Mouse (Mus musculus): ENCODE data around the gene Rhoh.
A peak's percentile ranks its signal among the peaks of the same experiment; 100 is the strongest.

The Rhoh gene

DNA sequence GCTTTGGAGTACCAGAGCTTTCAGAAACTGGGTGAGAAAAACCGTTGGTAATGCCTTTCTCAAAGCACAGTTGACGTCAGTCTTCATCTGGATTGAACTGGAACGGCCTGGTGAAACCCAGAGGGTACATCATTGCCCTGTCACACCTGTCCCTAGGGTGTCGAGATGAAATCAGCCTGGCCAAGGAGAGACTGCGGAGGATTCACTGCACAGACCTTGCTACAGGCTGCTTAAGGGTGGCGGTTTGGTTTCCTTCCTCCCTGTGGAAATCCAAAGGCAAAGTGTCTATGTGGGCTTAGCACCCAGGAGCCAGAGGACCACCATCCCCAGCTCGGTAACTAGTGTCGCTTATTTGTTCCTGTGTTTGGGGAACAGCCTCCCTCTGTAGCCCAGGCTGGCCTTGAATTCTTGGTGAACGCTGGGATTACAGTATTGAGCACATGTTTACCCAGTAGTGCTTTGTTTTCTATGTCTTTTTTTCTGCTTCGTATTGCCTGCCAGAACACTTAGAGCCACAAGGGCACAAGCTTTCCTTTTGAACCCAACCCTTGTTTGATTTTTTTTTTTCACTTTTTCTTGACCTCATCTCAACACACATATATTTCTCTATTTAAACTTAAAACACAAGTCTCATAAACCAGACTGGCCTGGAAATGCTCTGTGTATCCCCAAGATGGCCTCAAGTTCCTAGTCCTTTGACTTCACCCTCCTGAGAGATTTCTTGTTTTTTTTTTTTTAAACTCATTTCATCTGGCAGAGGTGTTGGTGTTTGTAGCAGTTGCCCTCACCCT lies at the start of gene Rhoh:
Gene Rhoh (plus strand): TSS at position 60 of the 791 bp plus-strand sequence.
- DNase-seq, result peak; percentile 66 to 68

DNA sequence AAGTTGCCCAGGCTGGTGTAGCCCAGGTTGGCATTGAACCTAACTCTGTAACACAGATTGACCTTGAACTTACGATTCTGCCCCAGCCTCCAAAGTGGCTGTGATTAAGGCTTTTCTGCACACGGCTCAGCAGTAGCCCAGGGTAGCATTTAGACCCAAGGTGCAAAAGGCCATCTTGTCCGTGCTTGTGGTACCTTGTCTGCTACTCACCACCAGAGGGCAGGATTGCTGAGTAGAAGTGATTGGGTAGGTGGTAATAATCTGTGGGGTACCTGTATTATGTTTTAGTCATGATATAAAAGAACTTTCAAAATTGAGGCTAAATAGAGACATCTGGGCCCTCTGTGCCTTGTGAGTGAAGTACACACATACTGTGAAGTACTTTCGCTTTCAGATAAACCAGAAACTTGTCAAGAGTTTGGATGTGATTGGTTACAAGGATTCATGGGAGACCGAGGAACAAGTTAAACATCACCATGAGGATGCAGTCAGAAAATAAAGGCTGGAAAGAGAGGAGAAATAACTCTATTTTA lies 37.3 kb upstream of the Rhoh start:
- peak; percentile 62 to 70 for DNase-seq

DNA sequence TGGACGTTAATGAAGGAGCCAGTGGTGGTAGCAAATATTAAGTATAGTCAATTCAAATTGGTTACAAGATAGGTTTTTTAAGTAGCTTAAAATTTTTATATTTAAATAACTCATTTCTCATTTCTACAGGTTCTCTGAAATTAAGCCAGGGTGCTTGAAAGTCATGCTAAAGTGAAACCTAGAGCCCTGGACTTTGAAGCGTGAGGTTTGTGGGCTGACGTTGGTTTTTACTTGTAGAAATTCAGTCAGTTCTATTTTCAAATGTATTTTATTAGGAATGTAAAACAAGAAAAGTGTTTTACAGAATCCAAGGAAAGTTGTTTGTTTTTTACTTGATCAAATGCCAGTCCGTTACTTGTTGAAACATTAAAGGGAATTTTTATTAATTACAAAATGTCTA lies 34.5 kb upstream of the Rhoh start:
- no peak for DNase-seq

DNA sequence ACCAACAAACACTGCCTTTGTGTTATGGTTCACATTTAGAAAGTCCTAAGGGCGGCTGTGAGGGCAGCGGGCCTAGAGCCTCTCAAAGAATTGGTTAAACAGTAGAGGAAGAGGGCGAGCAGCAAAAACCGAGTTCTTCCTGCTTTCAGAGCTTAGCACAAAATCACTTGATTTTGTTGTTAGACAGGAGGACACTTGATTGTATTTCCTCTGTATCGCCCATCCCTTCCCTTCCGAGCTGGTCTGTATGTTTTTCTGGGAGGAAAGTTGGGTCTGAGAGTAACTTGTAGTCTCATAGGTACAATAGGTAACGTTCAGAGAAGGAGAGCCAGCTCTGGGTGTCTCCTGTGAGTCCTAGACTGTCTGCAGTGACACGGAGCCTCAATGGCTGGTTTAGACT lies 33.9 kb upstream of the Rhoh start:
- DNase-seq, result peak in 1 of 2 experiments; percentile 28

DNA sequence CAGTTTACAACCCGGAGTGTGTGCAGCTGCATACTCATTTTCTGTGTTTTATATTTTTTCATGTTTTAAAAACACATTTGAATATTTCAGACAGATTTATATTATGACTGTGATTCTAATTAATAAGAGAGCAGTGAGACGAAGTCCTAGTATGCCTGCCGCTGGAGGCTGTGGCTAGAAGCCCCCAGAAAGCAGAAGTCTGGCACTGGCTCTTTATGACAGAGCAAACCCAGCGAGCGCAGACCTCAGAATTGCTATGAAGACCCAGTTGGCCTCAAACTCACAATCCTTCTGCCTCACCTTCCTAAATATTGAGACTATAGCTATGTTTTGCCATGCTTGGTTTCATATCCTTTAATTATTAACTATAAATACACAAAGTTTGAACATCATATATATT lies 32.8 kb upstream of the Rhoh start:
- no peak for DNase-seq

DNA sequence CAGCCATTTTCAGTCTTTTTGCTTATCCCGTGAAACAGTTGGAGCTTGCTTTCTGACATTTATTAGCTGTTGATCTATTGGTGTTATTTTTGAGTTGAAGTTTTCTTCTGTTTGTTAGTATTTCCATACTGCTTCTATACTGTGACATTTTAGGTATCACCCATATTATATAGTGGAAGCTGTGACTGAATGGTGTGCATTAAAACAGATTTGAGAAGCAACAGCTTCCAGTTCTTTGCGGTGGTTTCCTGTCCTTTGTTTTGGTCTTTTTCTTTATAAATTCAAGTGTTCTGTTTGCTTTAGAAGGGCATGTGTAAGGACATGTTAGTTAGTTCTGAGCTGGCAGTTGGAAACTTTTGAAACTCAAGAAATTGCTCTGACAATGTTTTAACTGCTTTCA lies 32.0 kb upstream of the Rhoh start:
- no peak for DNase-seq

DNA sequence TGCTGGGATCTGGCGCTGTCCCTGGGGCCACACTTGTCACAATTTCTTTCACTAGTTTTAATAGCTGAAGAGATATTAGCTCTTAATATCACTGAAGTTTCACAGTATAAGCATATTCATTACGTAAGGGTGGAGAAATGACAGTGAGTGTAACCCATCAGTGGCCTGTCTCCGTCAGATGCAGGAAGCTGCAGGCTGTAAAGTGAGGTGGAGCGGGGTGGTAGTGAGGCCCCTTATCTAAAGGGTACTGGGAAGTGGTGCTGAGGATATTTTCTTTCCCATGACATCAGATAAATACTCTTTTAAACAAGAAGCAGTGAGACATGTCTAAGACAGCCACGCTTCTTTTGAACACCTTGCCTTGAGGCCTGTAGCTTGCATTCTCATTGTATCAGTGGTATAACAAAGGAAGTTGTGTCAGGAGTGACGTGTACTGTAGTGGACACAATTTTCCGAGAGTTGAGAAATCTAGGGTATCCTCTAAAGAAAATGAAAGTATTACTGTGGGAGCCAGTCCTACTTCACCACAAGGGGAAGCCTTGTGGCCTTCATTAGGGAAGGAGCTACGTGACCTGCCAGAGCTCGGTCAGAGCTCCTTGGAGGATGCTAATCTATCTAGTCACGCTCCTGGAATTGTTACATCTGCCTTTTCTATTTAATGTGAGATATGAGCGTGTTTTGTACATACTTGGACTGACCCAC lies 28.9 kb upstream of the Rhoh start:
- no peak for DNase-seq

DNA sequence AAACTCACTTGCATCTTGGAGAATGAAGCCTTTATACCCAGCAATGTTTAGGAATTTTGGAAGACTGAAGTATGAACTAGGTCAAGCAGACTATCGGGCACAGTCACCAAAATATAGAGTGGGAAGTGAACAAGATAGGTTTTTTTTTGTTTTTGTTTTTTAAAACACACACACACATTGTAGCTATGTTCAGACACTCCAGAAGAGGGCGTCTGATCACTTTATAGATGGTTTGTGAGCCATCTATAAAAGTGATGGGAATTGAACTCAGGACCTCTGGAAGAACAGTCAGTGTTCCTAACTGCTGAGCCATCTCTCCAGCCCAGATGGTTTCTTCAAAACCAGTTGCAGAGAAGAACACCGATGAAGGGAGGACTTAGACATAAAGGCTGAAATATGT lies 27.9 kb upstream of the Rhoh start:
- no peak for DNase-seq

DNA sequence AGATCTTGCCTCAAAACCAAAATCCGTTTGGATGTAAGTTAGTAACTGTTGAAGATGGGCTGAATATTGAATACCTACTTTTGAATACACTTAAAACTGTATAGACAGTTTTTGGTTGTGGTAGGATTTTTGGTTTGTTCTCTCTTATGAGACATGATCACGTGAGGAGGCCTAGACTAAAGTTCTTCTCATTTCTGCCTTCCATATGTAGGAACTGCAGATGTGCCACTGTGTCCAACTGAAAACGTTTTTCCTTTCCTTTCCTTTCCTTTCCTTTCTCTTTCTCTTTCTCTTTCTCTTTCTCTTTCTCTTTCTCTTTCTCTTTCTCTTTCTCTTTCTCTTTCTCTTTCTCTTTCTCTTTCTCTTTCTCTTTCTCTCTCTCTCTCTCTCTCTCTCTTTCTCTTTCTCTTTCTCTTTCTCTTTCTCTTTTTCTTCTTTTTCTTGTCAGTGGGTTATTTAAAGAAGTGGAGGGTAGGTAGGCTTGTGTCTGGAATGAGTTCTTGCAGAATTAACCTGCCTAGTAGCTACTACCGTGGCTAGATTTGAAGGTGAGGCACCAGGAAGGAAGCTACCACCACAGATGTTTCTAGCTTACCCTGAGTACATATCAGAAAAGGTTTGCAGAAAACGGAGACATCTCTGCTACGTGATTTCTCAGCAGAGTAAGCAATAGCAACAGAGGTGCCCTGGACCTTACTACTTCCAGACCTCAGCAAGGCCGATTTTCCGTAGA lies 27.1 kb upstream of the Rhoh start:
- DNase-seq, result no peak

DNA sequence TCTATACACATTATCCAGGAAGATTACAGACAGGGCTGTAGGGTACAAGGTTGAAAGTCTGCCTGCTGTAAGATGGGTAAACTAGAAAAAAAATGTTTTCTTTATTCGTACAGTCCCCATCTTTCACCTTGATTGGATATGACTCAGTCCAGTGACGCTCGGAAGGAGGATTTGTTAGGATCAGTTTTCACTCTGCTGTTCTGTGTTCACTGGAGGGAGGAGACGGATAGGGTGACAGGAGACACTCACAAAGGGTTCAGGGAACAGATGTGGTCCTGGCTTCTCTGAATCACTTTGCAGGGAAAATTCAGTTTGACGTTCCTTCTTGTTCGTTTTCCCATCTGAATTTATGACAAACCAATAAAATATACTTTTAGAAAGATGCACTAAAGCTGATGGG lies 23.0 kb upstream of the Rhoh start:
- no peak for DNase-seq

DNA sequence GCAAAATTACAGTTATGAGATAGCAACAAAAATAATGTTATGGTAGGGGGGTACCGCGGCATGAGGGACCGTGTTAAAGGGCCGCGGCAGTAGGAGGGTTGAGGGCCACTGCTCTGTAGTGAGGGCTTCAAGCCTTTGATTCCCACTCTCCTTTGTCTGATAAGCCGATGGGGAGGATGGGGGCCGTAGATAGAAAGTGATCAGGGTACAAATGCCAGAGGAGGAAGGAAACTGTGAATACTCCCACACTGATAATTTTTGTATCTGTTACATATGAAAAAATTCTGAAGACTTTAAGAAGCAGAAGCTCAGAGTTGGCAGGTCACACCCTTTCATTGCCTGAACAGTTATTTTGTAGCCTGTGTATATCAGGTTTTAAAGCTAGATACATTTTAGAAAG lies 18.1 kb upstream of the Rhoh start:
- DNase-seq, result no peak

DNA sequence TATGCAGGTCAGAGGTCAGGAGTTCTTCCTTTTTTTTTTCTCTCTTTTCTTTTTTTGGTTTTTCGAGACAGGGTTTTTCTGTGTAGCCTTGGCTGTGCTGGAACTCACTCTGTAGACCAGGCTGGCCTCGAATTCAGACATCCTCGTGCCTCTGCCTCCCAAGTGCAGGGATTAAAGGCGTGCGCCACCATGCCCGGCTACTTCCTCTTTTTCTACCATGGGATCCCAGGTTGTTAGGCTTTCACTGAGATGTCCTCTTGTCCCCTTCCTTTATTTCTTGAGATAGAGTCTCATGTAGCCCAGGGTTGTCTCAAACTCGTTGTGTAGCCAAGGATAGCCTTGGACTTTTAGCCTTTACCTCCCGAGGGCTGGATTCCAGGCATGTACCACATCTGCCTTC lies 14.5 kb upstream of the Rhoh start:
- DNase-seq, result no peak

DNA sequence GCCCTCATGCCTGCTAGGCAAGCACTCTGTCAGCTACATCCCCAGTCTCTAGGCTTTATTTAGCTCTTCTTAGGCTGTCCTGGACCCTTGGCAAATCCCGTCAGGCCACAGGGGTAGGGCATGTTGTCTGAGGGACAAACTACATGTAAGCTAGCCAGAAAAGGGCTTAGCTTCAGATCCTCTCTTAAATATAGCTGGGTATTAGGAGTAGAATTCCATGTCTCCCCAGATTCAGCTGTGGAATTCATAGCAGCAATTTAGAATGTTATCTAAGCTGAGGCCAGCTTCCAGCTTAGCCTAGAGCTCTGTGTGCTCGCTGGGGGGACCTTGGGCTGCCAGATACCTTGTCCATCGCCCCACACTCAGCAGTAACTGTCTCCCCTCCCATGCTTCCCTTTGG lies 14.1 kb upstream of the Rhoh start:
- no peak for DNase-seq

DNA sequence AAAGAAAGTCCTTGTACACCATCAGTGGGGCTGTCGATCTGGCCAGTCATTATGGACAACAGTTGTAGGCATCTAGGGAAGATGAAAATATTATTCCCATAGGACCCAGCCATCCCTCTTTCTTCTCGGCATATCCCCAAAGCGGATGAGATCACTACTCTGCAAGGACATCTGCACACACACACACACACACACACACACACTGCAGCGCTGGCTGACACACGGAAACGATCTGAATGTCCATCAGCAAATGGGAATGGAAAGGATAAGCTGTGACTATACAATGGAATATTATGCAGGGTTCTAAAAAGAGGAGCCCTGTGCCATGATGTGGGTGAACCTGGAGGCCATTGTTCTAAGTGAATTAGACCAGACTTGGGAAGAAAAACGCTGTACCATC lies 13.4 kb upstream of the Rhoh start:
- DNase-seq, result no peak

DNA sequence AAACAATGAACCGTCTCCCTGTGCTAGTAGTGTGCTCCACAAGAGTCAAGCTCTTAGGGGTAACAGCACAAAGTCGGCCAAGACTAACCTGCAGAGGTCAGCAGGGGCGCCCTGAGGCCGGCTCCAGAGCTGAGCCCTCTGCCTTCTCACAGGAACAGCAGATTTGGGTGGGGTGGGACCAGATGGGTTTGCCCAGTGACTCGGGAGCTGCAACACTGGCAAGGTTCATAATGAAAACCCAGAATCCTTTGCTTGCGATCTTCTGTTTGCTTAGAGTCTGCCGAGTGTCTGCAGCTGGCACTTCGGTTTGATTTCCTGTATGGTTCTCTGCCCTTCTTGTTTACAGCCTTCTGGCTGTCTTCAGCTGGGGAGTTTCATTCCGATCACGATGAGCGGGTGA lies 10.2 kb upstream of the Rhoh start:
- DNase-seq, result peak; percentile 78 to 87

DNA sequence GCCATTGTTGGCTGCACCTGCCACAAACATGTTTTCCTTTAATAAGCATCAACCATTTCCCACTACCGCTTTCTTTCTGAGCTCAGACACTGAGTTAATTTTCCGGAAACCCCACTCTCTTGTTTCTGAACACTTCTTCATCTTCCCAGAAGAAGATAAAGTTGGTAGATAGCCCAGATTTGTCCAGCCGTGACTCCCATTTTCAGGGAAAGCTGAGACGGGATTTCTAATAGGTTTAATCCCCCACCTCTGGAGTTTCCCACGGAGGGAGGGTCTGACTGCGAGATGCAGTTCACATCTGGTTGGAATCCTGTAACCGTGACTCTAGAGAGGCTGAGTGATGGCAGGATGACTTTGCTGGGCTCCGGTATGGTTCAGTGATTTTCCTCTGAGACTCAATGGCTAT lies 6.2 kb upstream of the Rhoh start:
- DNase-seq, result no peak

DNA sequence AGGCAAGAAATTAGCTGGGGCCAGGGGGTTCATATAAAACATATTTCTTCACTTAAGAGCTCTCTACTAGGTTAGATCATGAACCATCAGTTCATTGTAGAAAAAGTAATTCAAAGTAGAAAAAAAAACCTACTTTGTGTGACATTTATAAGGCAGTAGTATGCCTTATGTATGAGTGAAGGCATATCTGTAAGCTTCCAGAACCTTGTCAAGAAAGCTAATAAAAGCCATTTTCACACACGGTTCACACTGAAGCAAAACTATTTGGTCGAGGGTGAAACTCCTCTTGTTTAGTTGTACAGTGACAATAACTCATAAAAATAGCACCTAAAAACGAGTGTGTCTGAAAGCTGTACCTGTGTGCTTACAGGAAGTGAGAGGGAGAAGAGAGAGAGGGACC lies 5.4 kb upstream of the Rhoh start:
- DNase-seq, result no peak

DNA sequence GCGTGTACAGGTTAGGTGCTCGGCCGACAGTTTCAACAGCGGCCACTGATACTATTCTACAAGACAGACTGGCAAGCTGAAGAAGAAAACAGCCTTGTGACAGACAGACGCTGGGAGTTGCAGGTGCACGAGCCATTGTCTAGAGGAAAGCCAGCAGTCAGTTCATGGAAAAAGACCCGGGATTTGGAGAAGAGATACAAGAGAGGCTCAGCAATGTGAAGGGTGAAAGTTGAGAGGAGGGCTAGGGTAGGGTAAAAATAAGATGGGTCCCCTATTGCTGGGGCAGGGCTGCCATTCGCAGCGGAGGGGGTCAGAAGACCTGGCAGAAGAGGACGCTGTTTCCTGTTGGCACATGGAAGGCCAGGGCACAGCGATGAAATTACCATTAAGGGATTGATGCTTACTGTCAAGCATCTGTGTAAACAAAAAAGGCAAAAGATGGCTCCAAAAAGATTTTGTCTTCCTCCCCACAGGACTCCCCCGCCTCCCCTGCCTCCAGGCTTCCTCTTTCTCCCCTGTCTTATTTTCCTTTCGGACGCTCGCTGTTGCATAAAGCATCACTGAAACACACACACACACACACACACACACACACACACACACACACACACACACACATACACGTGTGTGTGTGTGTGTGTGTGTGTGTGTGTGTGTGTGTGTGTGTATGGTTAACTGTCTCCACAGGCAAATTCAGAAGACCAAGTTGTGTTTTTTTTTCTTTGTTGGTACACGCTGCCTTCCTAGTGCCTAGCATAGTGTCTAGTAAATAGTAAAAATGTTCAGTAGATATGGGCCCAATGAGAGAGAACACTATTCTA lies 4.2 kb upstream of the Rhoh start:
- peak; percentile 52 to 55 for DNase-seq

DNA sequence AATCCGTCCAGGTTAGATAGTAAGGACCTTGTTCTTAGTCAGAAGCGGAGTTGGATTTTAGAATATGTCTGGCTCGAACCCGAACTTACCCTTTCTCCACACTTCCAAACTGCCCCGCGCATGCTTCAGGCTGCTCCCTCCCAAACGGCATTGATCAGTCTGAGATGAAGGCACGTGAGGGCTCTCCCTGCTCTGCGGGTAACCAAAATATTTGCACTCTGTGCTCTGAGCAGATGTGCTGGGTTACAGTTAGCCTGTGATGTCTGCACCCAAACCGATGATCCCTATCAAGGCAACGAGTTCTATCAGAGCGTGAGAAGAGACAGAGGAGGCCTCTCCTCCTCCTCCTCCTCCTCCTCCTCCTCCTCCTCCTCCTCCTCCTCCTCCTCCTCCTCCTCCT lies 3.1 kb upstream of the Rhoh start:
- DNase-seq, result peak; percentile 70 to 79

DNA sequence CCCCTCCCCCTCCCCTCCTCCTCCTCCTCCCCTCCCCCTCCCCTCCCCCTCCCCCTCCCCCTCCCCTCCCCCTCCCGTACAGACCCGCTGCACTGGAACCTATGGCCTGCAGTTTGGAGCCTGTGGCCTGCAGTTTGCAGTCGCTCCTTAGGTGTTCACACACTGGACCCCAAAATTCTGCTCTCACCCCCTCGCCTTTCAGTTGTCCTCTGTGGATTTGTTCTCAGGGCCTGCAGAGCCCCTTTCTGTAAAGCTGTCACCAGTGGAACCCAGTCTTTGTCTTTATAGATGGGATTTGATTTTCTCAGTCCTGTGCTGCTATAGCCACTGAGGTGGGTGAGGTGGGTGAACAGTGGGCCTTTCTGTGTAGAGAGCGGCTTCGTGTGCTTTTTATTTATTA lies 2.7 kb upstream of the Rhoh start:
- DNase-seq, result peak in 1 of 2 experiments; percentile 51

DNA sequence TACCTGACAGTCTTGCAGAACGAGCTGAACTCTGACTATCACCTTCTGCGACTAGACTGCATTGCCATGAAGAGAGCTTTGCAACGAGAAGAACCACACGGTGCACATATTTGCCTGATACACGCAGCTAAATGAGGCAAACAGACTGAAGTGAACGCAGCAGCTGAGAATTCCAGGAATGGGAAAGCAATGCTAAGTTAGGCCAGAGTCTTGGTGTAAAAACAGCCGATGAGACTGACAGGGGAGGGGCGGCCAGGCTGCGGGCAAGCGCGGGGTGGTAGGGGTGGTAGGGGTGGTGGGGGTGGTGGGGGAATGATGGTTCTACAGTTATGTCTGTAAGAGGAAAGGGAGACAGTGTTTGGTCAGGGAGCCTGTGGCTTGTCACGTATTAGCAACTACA lies 2.1 kb upstream of the Rhoh start:
- peak; percentile 54 to 60 for DNase-seq

DNA sequence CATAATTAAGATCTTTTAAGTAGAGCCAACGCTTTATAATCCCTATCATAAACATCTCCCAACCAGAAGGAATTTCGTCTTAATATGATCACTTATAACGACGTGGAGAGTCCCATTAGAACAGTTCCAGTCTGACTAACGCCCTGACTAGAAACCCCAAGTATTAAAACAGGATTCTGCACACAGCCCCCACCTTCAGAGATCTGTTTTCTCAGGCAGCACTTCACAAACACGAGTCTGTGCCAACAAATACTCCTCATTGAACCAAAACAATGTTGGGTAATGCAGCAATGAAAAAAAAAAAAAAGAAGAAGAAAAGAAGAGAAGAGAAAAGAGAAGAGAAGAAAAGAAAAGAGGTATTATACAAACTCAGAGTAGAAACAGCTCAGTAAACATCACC lies 1.6 kb upstream of the Rhoh start:
- no peak for DNase-seq

Data from thymus, postnatal 36 days (tissue).